Mouse (Mus musculus): ENCODE data around the gene Ccl8. TPM values are rescaled to one million over a fixed set of nuclear protein-coding genes. Genes with fewer than 3 reads are reported as not detected.

The Ccl8 gene
- total RNA-seq, 1 experiment from 2014 or later, result not detected

DNA sequence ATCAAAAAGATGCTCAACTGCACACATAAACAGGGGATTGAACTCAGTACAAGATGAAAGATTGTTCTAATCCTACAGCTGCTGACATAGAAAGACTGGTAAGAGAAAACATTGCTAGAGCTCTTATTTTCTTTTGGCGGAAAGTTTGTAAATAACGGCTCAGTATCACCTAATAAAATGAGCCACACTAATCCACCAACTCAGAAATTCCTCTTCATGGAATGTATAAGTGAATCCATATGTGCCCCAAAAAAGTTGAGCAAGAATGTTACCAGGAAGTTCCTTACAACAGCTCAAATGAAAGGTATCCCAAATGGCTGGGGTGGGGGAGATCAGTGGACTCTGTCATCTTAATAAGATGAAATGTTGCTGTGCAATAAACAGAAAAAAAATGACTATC lies 44.1 kb downstream of the Ccl8 start:
- ATAC-seq (ENCODE audit: extremely low read depth, insufficient number of reproducible peaks, low FRiP score, poor library complexity, severe bottlenecking), result no peak

DNA sequence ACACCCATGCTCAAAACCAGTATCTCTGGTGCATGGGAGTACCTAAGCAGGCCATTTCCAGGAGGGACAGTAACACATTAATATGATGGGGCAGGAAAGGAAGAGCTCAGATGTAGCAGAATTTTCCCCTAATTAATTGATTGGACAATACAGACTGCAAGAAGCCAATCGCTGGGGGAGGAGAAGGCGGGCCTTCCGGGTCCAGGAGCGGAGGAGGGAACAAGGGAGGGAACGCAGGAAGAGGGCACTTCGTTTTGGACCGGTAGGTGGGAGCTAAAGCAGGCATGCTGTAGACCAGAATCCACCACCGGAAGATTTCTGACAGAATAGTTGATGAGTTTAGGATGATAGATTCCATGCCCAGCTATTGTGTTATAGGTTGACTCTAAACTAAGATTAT lies 48.3 kb downstream of the Ccl8 start:
- no peak for ATAC-seq (ENCODE audit: extremely low read depth, insufficient number of reproducible peaks, low FRiP score, poor library complexity, severe bottlenecking)

Other genes starting within 250 kb of the Ccl8 start
- gene Asic2, start 146.7 kb upstream of the Ccl8 start, total RNA-seq (2017), result not detected in 2 replicates
- gene Ccl2, start 79.6 kb upstream of the Ccl8 start, total RNA-seq (2017), result 0.58 TPM in 1 of 2 replicates, not detected in the other
- not detected in 2 replicates for gene Gm17268, start 76.6 kb upstream of the Ccl8 start, total RNA-seq (2017)
- not detected in 2 replicates for gene Ccl7, start 69.5 kb upstream of the Ccl8 start, total RNA-seq (2017)
- not detected in 2 replicates for gene Ccl11, start 57.4 kb upstream of the Ccl8 start, total RNA-seq (2017)
- not detected in 2 replicates for gene Ccl12, start 13.3 kb upstream of the Ccl8 start, total RNA-seq (2017)
- not detected in 2 replicates for gene Ccl1, start 190.5 kb downstream of the Ccl8 start, total RNA-seq (2017)

All from neutrophil, adult 5-6 weeks (primary cell).